Mouse (Mus musculus): ENCODE results near the gene Pdha2. TPM values are rescaled to one million over a fixed set of nuclear protein-coding genes. Genes with fewer than 3 reads are reported as not detected.

Gene Pdha2
- not detected in 2 replicates for polyA plus RNA-seq (2012; rRNA removed)

GRCm38 (mm10) chr3:141212255-141212654 is at the start of gene Pdha2:
TSS of gene Pdha2 (minus strand) at chr3:141212355.

All from ovary, adult 2 months (tissue).